Mouse (Mus musculus) C2C12 (cell line): ENCODE results near the gene P3h2.

ENCODE experiments used
- CEBPB ChIP-seq: IDR thresholded peaks from one replicate; pipeline ENCODE4 v1.6.1; 2011; ENCODE audit warnings: low read depth, mild to moderate bottlenecking, control low read depth, moderate library complexity
- CTCF ChIP-seq: IDR thresholded peaks from one replicate; pipeline ENCODE4 v1.5.1; 2011; ENCODE audit not compliant: control insufficient read depth, insufficient read depth, insufficient read length
- FOSL1 ChIP-seq: IDR thresholded peaks from one replicate; pipeline ENCODE4 v1.8.0; 2011; ENCODE audit warnings: mild to moderate bottlenecking, low read length; ENCODE audit not compliant: poor library complexity, insufficient read depth, severe bottlenecking
- MAX ChIP-seq: IDR thresholded peaks from one replicate; pipeline ENCODE4 v1.6.1; 2011; ENCODE audit warnings: mild to moderate bottlenecking, control low read depth
- MYOD1 ChIP-seq: IDR thresholded peaks from one replicate; pipeline ENCODE4 v1.6.1; 2011; ENCODE audit warnings: low read depth; ENCODE audit not compliant: control insufficient read depth, insufficient read length
- MYOG ChIP-seq: IDR thresholded peaks from one replicate; pipeline ENCODE4 v1.6.1; 2011; ENCODE audit not compliant: control insufficient read depth, insufficient read length; ENCODE audit errors: extremely low read depth
- USF1 ChIP-seq: IDR thresholded peaks from one replicate; pipeline ENCODE4 v1.6.1; 2011; ENCODE audit warnings: low read depth, mild to moderate bottlenecking, control low read depth, moderate library complexity

- no peak for TF ChIP-seq CTCF
- TF ChIP-seq USF1, result no peak
- TF ChIP-seq MYOG, result no peak
- no peak for TF ChIP-seq MAX
- no peak for TF ChIP-seq CEBPB
- TF ChIP-seq MYOD1, result no peak
- no peak for TF ChIP-seq FOSL1
These were observed at the start of gene P3h2 for GRCm38 (mm10) chr16:26105115-26105974.
